Mouse (Mus musculus): ENCODE results near the gene Extl1. TPM values are rescaled to one million over a fixed set of nuclear protein-coding genes. Genes with fewer than 3 reads are reported as not detected.
A peak's percentile ranks its signal among the peaks of the same experiment; 100 is the strongest.
"Not testable (repeated sequence)": the region's sequence is repeated elsewhere in the genome, so short reads cannot be mapped to it uniquely, and the experiment has no call there.

Extl1 gene
- polyA plus RNA-seq, 1 experiment from 2014 or later, result 0.98 TPM

GRCm38 (mm10) chr4:134351329-134352260 is 32.1 kb downstream of the Extl1 start:
- ATAC-seq (peak; percentile 47), DNase-seq (ENCODE audit: low read depth, low spot score) (peak; percentile 46)
- in situ Hi-C loops (cut with MboI; ENCODE audit: low pct_unique_long_range_greater_than_20kb), result no loop called here
- TF ChIP-seq CTCF (IDR thresholded peaks at IDR 0.05), result no peak
- ChIA-PET POLR2A (no interaction called here), CTCF (interaction anchor here (2.7 kb wide), 1 partner anchor 59 kb away, joined by 8 read pairs; no protein-coding TSS in a partner anchor)
- no peaks in the 10 kb centered on the region for H3K27me3 ChIP-seq

DNA sequence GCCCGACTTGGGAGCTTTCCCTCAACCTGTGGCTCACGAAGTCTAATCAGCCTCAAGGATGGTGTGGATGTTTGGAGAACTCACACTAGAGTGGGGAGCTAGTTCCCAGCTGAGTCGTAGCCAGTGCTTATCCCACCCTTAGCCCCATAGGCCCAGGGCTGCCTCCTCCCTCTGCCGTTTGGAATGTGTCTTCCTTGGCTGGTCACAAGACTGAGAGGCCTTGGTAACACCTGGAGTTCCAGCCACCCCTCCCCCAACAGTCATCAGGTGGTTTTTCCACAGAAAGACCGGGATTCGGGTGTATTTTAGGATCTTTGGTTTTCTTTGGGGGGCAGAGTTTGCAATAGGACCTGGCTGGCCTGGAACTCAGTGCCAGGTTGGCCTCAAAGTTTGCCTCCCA is 33.0 kb downstream of the Extl1 start:
- no peaks in the 10 kb centered on the region for H3K27me3 ChIP-seq
- TF ChIP-seq CTCF (IDR thresholded peaks at IDR 0.05), result no peak
- DNase-seq (ENCODE audit: low read depth, low spot score) (no peak), ATAC-seq (no peak)
- in situ Hi-C loops (cut with MboI; ENCODE audit: low pct_unique_long_range_greater_than_20kb), result no loop called here
- CTCF ChIA-PET, result interaction anchor here (2.7 kb wide), 1 partner anchor 58 kb away, joined by 8 read pairs; no protein-coding TSS in a partner anchor
- POLR2A ChIA-PET, result interaction anchor here (0.6 kb wide), 1 partner anchor 144 kb away, joined by 8 read pairs; no protein-coding TSS in a partner anchor

DNA sequence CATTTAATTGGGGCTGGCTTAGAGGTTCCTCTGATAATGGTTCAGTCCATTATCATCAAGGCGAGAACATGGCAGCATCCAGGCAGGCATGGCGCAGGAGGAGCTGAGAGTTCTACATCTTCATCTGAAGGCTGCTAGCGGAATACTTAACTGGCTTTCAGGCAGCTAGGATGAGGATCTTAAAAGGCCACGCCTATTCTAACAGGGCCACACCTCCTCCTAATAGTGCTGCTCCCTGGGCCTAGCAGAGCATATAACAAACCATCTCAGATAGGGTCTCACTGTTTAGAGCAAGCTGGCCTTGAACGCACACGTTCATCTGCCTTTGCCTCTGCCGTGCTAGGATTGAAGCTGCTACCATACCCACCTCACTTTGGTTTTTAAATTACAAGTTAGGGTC is 33.8 kb downstream of the Extl1 start:
- no peak for TF ChIP-seq CTCF (IDR thresholded peaks at IDR 0.05)
- DNase-seq (ENCODE audit: low read depth, low spot score) (no peak), ATAC-seq (no peak)
- CTCF ChIA-PET, result interaction anchor here (2.7 kb wide), 1 partner anchor 57 kb away, joined by 8 read pairs; no protein-coding TSS in a partner anchor
- POLR2A ChIA-PET, result no interaction called here
- in situ Hi-C loops (cut with MboI; ENCODE audit: low pct_unique_long_range_greater_than_20kb), result no loop called here
- H3K27me3 ChIP-seq, result no peaks in the 10 kb centered on the region

GRCm38 (mm10) chr4:134348545-134348944 is 35.1 kb downstream of the Extl1 start:
- ATAC-seq, result no peak
- no peak for TF ChIP-seq CTCF (IDR thresholded peaks at IDR 0.05)
- DNase-seq (ENCODE audit: low read depth, low spot score), result no peak
- in situ Hi-C loops (cut with MboI; ENCODE audit: low pct_unique_long_range_greater_than_20kb), result no loop called here
- ChIA-PET CTCF (no interaction called here), POLR2A (no interaction called here)
- H3K27me3 ChIP-seq, result no peaks in the 10 kb centered on the region

GRCm38 (mm10) chr4:134348078-134348477 is 35.6 kb downstream of the Extl1 start:
- DNase-seq (ENCODE audit: low read depth, low spot score), result no peak
- ChIA-PET POLR2A (no interaction called here), CTCF (no interaction called here)
- in situ Hi-C loops (cut with MboI; ENCODE audit: low pct_unique_long_range_greater_than_20kb), result no loop called here
- no peak for ATAC-seq
- no peaks in the 10 kb centered on the region for H3K27me3 ChIP-seq
- no peak for TF ChIP-seq CTCF (IDR thresholded peaks at IDR 0.05)

DNA sequence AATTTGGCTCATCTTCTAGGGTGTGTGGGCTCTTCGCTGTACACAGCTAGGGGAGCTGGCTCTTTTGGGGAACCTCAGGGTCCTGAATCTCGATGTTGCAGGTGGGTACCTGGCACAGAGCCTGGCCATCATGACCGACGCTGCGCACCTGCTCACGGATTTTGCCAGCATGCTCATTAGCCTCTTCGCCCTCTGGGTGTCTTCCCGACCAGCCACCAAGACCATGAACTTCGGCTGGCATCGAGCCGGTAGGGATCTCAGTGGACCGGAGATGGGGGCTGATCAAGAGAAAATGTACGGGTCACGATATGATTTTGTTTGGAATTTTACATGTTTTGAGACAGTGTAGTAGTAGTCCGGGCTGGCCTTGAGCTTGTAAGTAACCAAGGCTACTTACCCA is 37.8 kb downstream of the Extl1 start:
- H3K27me3 ChIP-seq, result no peaks in the 10 kb centered on the region
- TF ChIP-seq CTCF (IDR thresholded peaks at IDR 0.05), result no peak
- DNase-seq (ENCODE audit: low read depth, low spot score) (no peak), ATAC-seq (no peak)
- ChIA-PET POLR2A (interaction anchor here (1.1 kb wide), 1 partner anchor 10 kb away, joined by 4 read pairs; no protein-coding TSS in a partner anchor), CTCF (no interaction called here)
- in situ Hi-C loops (cut with MboI; ENCODE audit: low pct_unique_long_range_greater_than_20kb), result no loop called here

DNA sequence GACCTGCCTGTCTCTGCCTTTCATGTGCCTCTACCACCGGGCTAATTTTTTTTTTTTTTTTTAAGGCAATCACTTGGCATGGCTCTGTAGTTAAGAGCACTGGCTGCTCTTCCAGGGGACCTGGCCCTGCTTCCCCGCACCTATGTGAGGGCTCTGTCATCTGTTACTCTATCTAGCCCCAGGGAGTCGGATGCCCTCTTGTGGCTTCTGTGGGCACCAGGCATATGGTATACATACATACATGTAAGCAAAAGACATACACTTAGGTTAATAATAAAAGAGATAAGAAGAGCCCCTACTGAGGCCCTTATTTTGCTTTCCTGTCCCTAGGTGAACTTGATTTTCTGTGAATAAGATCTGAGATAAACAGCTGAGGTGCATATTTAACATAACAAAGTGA is 39.0 kb downstream of the Extl1 start:
- no peak for TF ChIP-seq CTCF (IDR thresholded peaks at IDR 0.05)
- in situ Hi-C loops (cut with MboI; ENCODE audit: low pct_unique_long_range_greater_than_20kb), result no loop called here

GRCm38 (mm10) chr4:134343071-134344031 is 40.3 kb downstream of the Extl1 start, which contains the start of gene Slc30a2:
Gene Slc30a2 (plus strand): TSS chr4:134343181.
- DNase-seq (ENCODE audit: low read depth, low spot score) (no peak), ATAC-seq (no peak)
- H3K27me3 ChIP-seq, result no peaks in the 10 kb centered on the region
- in situ Hi-C loops (cut with MboI; ENCODE audit: low pct_unique_long_range_greater_than_20kb), result no loop called here
- ChIA-PET CTCF (no interaction called here), POLR2A (no interaction called here)
- no peak for TF ChIP-seq CTCF (IDR thresholded peaks at IDR 0.05)

More for the DNA sequence above, 39.0 kb downstream of the Extl1 start:
- ChIA-PET CTCF (no interaction called here), POLR2A (no interaction called here)
- DNase-seq (ENCODE audit: low read depth, low spot score) (no peak), ATAC-seq (no peak)
- H3K27me3 ChIP-seq, result no peaks in the 10 kb centered on the region

- in situ Hi-C loops (cut with MboI; ENCODE audit: low pct_unique_long_range_greater_than_20kb), result no loop called here
- POLR2A ChIA-PET, result no interaction called here
- H3K27me3 ChIP-seq, result no peaks in the 10 kb centered on the region
- CTCF ChIA-PET, result no interaction called here
- TF ChIP-seq CTCF (IDR thresholded peaks at IDR 0.05), result no peak
- no peak for ATAC-seq
- DNase-seq (ENCODE audit: low read depth, low spot score), result no peak
These were observed 41.4 kb downstream of the Extl1 start for GRCm38 (mm10) chr4:134342213-134342779.

GRCm38 (mm10) chr4:134341231-134341630 is 42.4 kb downstream of the Extl1 start:
- ATAC-seq; in situ Hi-C loops (cut with MboI; ENCODE audit: low pct_unique_long_range_greater_than_20kb); POLR2A ChIA-PET; H3K27me3 ChIP-seq; CTCF ChIA-PET; DNase-seq (ENCODE audit: low read depth, low spot score): not testable (repeated sequence)

Data from Patski (cell line).